Comparison of ENCODE assay signal across 12 mouse cellular contexts in genomic region chr17:4353018-4353417, GRCm38 (mm10).
A peak's percentile ranks its signal among the peaks of the same experiment; 100 is the strongest.
DNase-seq lines count a peak whose midpoint lies in the region.
"Had no signal": no experiment of that assay in that cellular context is flagged by ENCODE, and none has a peak within 500 bp of the region (broad histone marks: within the 10 kb centered on the region; RNA-seq: fewer than 3 reads in every experiment).

No protein-coding gene starts in this region.

- peak; percentile 27 for DNase-seq in layer of hippocampus, adult 9-11 months
- no peak for DNase-seq in layer of hippocampus, postnatal 10 days (ENCODE audit: low spot score in 2 of 2)
- DNase-seq in Muller cell, postnatal 12 days (ENCODE audit: inconsistent ontology term): peak; percentile 14
- DNase-seq in brain, adult 2 months (ENCODE audit: low read depth, low spot score): peak; percentile 12
- DNase-seq in cerebellum, adult 9-10 months: no peak
- DNase-seq: adrenal gland, postnatal 10 days; adrenal gland, postnatal 25 days; cerebellum, adult 11 months; cerebellum, adult 18-20 months; cerebellum, adult 8-10 months; cerebellum, postnatal 10 days; cerebellum, postnatal 25 days had no signal

Comparison
In these comparisons a context has a peak if more than half of its experiments do, and no peak if none do; other contexts are left out.
1. DNase-seq: peak in layer of hippocampus, adult 9-11 months (single experiment), Muller cell, postnatal 12 days (single experiment) and brain, adult 2 months (single experiment); none in layer of hippocampus, postnatal 10 days (0 of 2) and cerebellum, adult 9-10 months (single experiment).